Mouse (Mus musculus) CH12.LX (cell line): ENCODE data around the gene Myl4. TPM values are rescaled to one million over a fixed set of nuclear protein-coding genes. Genes with fewer than 3 reads are reported as not detected.

Source experiments
- DNase-seq: peaks from one replicate; pipeline ENCODE4 v3.0.0-alpha.2; 2013; ENCODE audit errors: extremely low read depth
- H3K27ac ChIP-seq: 2 replicates; pipeline ENCODE4 v1.5.1; 2012; ENCODE audit warnings: low read depth, mild to moderate bottlenecking, control low read depth, moderate library complexity; ENCODE audit not compliant: insufficient read depth
- H3K27me3 ChIP-seq: replicated peaks from 2 replicates; pipeline ENCODE3; 2012; ENCODE audit warnings: inconsistent platforms
- H3K36me3 ChIP-seq, 2 experiments: replicated peaks in 1 of 2; 2 replicates each; pipeline versions ENCODE3 to v1.6.1; 2012; ENCODE audit warnings: inconsistent platforms in 1 of 2, low read length in 1 of 2, mild to moderate bottlenecking in 1 of 2, mixed read lengths in 1 of 2, moderate library complexity in 1 of 2; ENCODE audit not compliant: control insufficient read depth in 1 of 2, insufficient read depth in 1 of 2
- H3K4me1 ChIP-seq, 2 experiments: 2 replicates each; pipeline ENCODE4 v1.6.1; 2012; ENCODE audit warnings: inconsistent platforms in 1 of 2, moderate library complexity in 1 of 2; ENCODE audit not compliant: insufficient read depth in 2 of 2, control insufficient read depth in 1 of 2
- H3K4me2 ChIP-seq: 2 replicates; pipeline ENCODE4 v1.6.1; 2012; ENCODE audit warnings: low read depth, mild to moderate bottlenecking, control low read depth; ENCODE audit not compliant: poor library complexity, insufficient read depth, severe bottlenecking
- H3K4me3 ChIP-seq, 3 experiments: fragments of 150-350 bp in 1 of 3; sonication (generic) in 1 of 3; replicated peaks in 1 of 3; 2 replicates each; pipeline versions ENCODE3 to v1.5.1; 2011 to 2012; ENCODE audit warnings: low read depth in 2 of 3, low read length in 2 of 3, mild to moderate bottlenecking in 2 of 3, moderate library complexity in 2 of 3, control low read depth in 1 of 3, improper control_type of control experiment in 1 of 3, inconsistent platforms in 1 of 3, mixed read lengths in 1 of 3; ENCODE audit not compliant: poor library complexity in 1 of 3
- H3K79me2 ChIP-seq: replicated peaks from 2 replicates; pipeline ENCODE4 v1.6.1; 2012; ENCODE audit warnings: mild to moderate bottlenecking, moderate library complexity; ENCODE audit not compliant: control insufficient read depth, poor library complexity, insufficient read depth, severe bottlenecking; ENCODE audit errors: extremely low read depth
- H3K9ac ChIP-seq: 2 replicates; pipeline ENCODE4 v1.6.1; 2012; ENCODE audit warnings: low read depth, mild to moderate bottlenecking, control low read depth, moderate library complexity; ENCODE audit not compliant: insufficient read depth
- H3K9me3 ChIP-seq: replicated peaks from 2 replicates; pipeline ENCODE3; 2012; ENCODE audit warnings: low read length, inconsistent platforms, mixed read lengths
- CHD2 ChIP-seq: IDR thresholded peaks from 2 replicates; pipeline ENCODE4 v1.6.1; 2011; ENCODE audit warnings: low read length, improper control_type of control experiment
- CTCF ChIP-seq, 2 experiments: IDR thresholded peaks in 1 of 2; conservative IDR thresholded peaks in 1 of 2; 2 replicates each; pipeline ENCODE4 v1.5.1; 2011 to 2012; ENCODE audit warnings: low read depth in 2 of 2, low read length in 2 of 2, improper control_type of control experiment in 1 of 2, inconsistent platforms in 1 of 2, mild to moderate bottlenecking in 1 of 2, moderate library complexity in 1 of 2
- ELF1 ChIP-seq: IDR thresholded peaks from 2 replicates; pipeline ENCODE4 v1.6.1; 2014; ENCODE audit warnings: low read depth, mild to moderate bottlenecking, inconsistent platforms, low read length, improper control_type of control experiment
- ETS1 ChIP-seq: conservative IDR thresholded peaks from 2 replicates; pipeline ENCODE4 v1.6.1; 2012; ENCODE audit warnings: low read depth, mild to moderate bottlenecking, inconsistent platforms, low read length, improper control_type of control experiment, moderate library complexity
- GABPA ChIP-seq: IDR thresholded peaks from 2 replicates; pipeline ENCODE4 v1.6.1; 2012; ENCODE audit warnings: low read depth, low read length, improper control_type of control experiment, inconsistent platforms; ENCODE audit not compliant: insufficient replicate concordance
- HCFC1 ChIP-seq: IDR thresholded peaks from 2 replicates; pipeline ENCODE4 v1.6.1; 2012; ENCODE audit warnings: low read depth, mild to moderate bottlenecking, inconsistent platforms, low read length, improper control_type of control experiment
- JUN ChIP-seq: IDR thresholded peaks from 2 replicates; pipeline ENCODE4 v1.6.1; 2011; ENCODE audit warnings: low read depth, mild to moderate bottlenecking, low read length, improper control_type of control experiment, moderate library complexity; ENCODE audit not compliant: insufficient read depth
- KAT2A ChIP-seq: IDR thresholded peaks from 2 replicates; pipeline ENCODE4 v1.6.1; 2012; ENCODE audit warnings: low read length, improper control_type of control experiment, inconsistent platforms; ENCODE audit not compliant: insufficient replicate concordance
- MAZ ChIP-seq: IDR thresholded peaks from 2 replicates; pipeline ENCODE4 v1.6.1; 2012; ENCODE audit warnings: low read depth, mild to moderate bottlenecking, inconsistent platforms, low read length, improper control_type of control experiment, moderate library complexity
- NRF1 ChIP-seq: IDR thresholded peaks from 2 replicates; pipeline ENCODE4 v1.6.1; 2014; ENCODE audit warnings: low read depth, mild to moderate bottlenecking, inconsistent platforms, low read length, improper control_type of control experiment, moderate library complexity
- POLR2A ChIP-seq: IDR thresholded peaks from 2 replicates; pipeline ENCODE4 v1.6.1; 2011; ENCODE audit warnings: low read depth, mild to moderate bottlenecking, improper control_type of control experiment, low read length
- POLR2AphosphoS2 ChIP-seq: IDR thresholded peaks from 2 replicates; pipeline ENCODE4 v1.6.1; 2011; ENCODE audit warnings: low read depth, low read length, improper control_type of control experiment
- RAD21 ChIP-seq: IDR thresholded peaks from 2 replicates; pipeline ENCODE4 v1.6.1; 2011; ENCODE audit warnings: low read depth, mild to moderate bottlenecking, low read length, improper control_type of control experiment, moderate library complexity
- RCOR1 ChIP-seq: conservative IDR thresholded peaks from 2 replicates; pipeline ENCODE4 v1.6.1; 2012; ENCODE audit warnings: low read depth, mild to moderate bottlenecking, inconsistent platforms, low read length, improper control_type of control experiment
- SMC3 ChIP-seq: IDR thresholded peaks from 2 replicates; pipeline ENCODE4 v1.6.1; 2011; ENCODE audit warnings: low read depth, low read length, improper control_type of control experiment
- TCF12 ChIP-seq: IDR thresholded peaks from 2 replicates; pipeline ENCODE4 v1.6.1; 2014; ENCODE audit warnings: low read depth, mild to moderate bottlenecking, inconsistent platforms, low read length, improper control_type of control experiment
- USF1 ChIP-seq: IDR thresholded peaks from 2 replicates; pipeline ENCODE4 v1.6.1; 2014; ENCODE audit warnings: low read depth, mild to moderate bottlenecking, inconsistent platforms, low read length, improper control_type of control experiment
- ZC3H11A ChIP-seq: IDR thresholded peaks from 2 replicates; pipeline ENCODE4 v1.6.1; 2012; ENCODE audit warnings: low read depth, mild to moderate bottlenecking, inconsistent platforms, low read length, improper control_type of control experiment
- ZNF384 ChIP-seq: IDR thresholded peaks from 2 replicates; pipeline ENCODE4 v1.6.1; 2012; ENCODE audit warnings: low read depth, low read length, improper control_type of control experiment, inconsistent platforms
- dilution Hi-C: fragments of 300-500 bp; cut with MboI; formaldehyde crosslinking; loops from 2 replicates; pipeline ENCODE4 v1.14.3; 2020; ENCODE audit warnings: low sequenced_read_pairs; ENCODE audit not compliant: extremely low pct_unique_long_range_greater_than_20kb, extremely low pct_ligation_motif_present
- in situ Hi-C: fragments of 300-500 bp; cut with MboI; formaldehyde crosslinking; loops from 3 replicates; pipeline ENCODE4 v1.14.3; 2019; ENCODE audit warnings: low sequenced_read_pairs, low pct_ligation_motif_present, low pct_unique_long_range_greater_than_20kb, mixed read lengths
- polyA plus RNA-seq: library from polyadenylated mRNA; unstranded; fragments of >175 nt; gene quantifications from 2 replicates; pipeline ENCODE4 v1.2.1, GENCODE M21; 2012; ENCODE audit warnings: low read depth; ENCODE audit not compliant: insufficient read length
- total RNA-seq, 2 experiments: library from RNA; depleted of rRNA; stranded (reverse); fragments of 300-350 nt in 1 of 2; fragments of >200 nt in 1 of 2; gene quantifications; 2 replicates each; pipeline ENCODE4 v1.2.3; 2012 to 2014

The Myl4 gene
- total and polyA plus RNA-seq, 3 experiments = 39.4 to 83.0 (median 55.9) TPM

GRCm38 (mm10) chr11:104508455-104508854 is 42.0 kb upstream of the Myl4 start:
- TF ChIP-seq POLR2A (no peak), JUN (no peak), HCFC1 (no peak), CTCF (conservative IDR thresholded peaks at IDR 0.05 in 1 of 2, IDR thresholded peaks at IDR 0.05 in 1 of 2; ENCODE audit: low read depth in 2 of 2, low read length in 2 of 2) (peak in 1 of 2 experiments; percentile 37; a peak in 2 of 4 replicates), ETS1 (no peak), SMC3 (0 out of 2 replicates have a peak, but pooled peaks have one; percentile 4), ZNF384 (peak; percentile 80), KAT2A (no peak)
- Histone ChIP-seq H3K4me3 (no peak overlapping the region), H3K36me3 (peaks cover 55 to 91% of the 10 kb centered on the region in 2 experiments), H3K4me1 (0 out of 4 replicates have a peak, but pooled peaks cover 0 to 3% of the 10 kb centered on the region in 2 experiments), H3K9me3 (no peaks in the 10 kb centered on the region), H3K9ac (no peak overlapping the region), H3K79me2 (no peaks in the 10 kb centered on the region; the same call in 1 of the 2 replicates), H3K27ac (no peak overlapping the region), H3K4me2 (no peak overlapping the region), H3K27me3 (no peaks in the 10 kb centered on the region)
- no peak for DNase-seq
- dilution Hi-C loops (no loop called here), in situ Hi-C loops (no loop called here)

DNA sequence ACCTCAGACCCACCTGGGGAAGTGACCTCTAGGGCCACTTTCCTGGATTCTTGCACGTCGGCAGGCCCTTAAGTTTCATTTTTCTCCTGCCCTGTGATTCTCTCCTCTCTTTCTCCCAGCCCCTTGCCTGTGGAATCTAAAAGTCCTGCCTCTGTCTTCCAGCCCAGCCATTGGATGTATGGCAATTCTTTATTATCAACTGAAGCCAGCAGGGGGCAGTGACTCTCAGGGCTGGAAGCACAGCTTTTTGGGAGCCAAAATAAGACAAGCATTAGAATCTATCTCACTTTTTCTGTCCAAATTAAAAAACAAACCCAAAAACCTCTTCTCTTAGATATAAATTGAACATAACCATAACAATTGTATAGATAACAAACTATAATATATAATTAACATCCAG is 39.9 kb upstream of the Myl4 start:
- DNase-seq = peak; percentile 60
- H3K9ac ChIP-seq = no peak overlapping the region
- no peaks in the 10 kb centered on the region; the same call in 1 of the 2 replicates for H3K79me2 ChIP-seq
- no peak overlapping the region for H3K4me2 ChIP-seq
- 0 out of 4 replicates have a peak, but pooled peaks cover 0 to 3% of the 10 kb centered on the region in 2 experiments for H3K4me1 ChIP-seq
- in situ Hi-C loops (loop anchor here (10.0 kb wide), 1 partner anchor 74 kb away; no protein-coding TSS in a partner anchor), dilution Hi-C loops (no loop called here)
- no peaks in the 10 kb centered on the region for H3K27me3 ChIP-seq
- no peaks in the 10 kb centered on the region for H3K9me3 ChIP-seq
- no peak overlapping the region for H3K27ac ChIP-seq
- H3K36me3 ChIP-seq = peaks cover 53 to 92% of the 10 kb centered on the region in 2 experiments
- H3K4me3 ChIP-seq = no peak overlapping the region
- TF ChIP-seq MAZ = no peak
- no peak for TF ChIP-seq USF1
- no peak for TF ChIP-seq POLR2AphosphoS2
- no peak for TF ChIP-seq ELF1
- no peak for TF ChIP-seq HCFC1
- no peak for TF ChIP-seq ZC3H11A
- TF ChIP-seq GABPA = no peak
- peak; percentile 63 for TF ChIP-seq SMC3
- no peak for TF ChIP-seq NRF1
- TF ChIP-seq RCOR1 = no peak
- TF ChIP-seq KAT2A = no peak
- TF ChIP-seq RAD21 = peak; percentile 57
- no peak for TF ChIP-seq ETS1
- no peak for TF ChIP-seq CHD2
- TF ChIP-seq CTCF (conservative IDR thresholded peaks at IDR 0.05 in 1 of 2, IDR thresholded peaks at IDR 0.05 in 1 of 2; ENCODE audit: low read depth in 2 of 2, low read length in 2 of 2) = peak; percentile 25 to 75; a peak in 3 of 4 replicates
- TF ChIP-seq TCF12 = no peak
